Mouse (Mus musculus) gastrocnemius, adult 2 months (tissue): ENCODE measurements around the gene Borcs7. TPM values are rescaled to one million over a fixed set of nuclear protein-coding genes. Genes with fewer than 3 reads are reported as not detected.

Source experiments
- DNase-seq: peaks from one replicate; pipeline ENCODE4 v3.0.0; 2022
- H3K27ac ChIP-seq: fragments of 200-600 bp; 2 replicates; pipeline ENCODE4 v1.8.1; 2022; ENCODE audit warnings: mild to moderate bottlenecking
- H3K4me3 ChIP-seq: fragments of 200-600 bp; 2 replicates; pipeline ENCODE4 v1.8.1; 2022; ENCODE audit warnings: mild to moderate bottlenecking, moderate library complexity
- CTCF ChIP-seq: fragments of 200-600 bp; IDR thresholded peaks from 2 replicates; pipeline ENCODE4 v1.8.1; 2022; ENCODE audit warnings: antibody characterized with exemption, mild to moderate bottlenecking, moderate library complexity
- intact Hi-C: fragments of 180-260 bp; cut with DNase I; formaldehyde crosslinking; loops from one replicate; pipeline ENCODE4 v1.15.1; 2025
- total RNA-seq, 2 experiments: library from RNA; stranded (reverse); gene quantifications; 2 replicates each; pipeline ENCODE4 v1.2.3; 2021

Borcs7 gene
- total RNA-seq, 2 experiments from 2014 or later: 12.1 to 12.2 TPM

GRCm38 (mm10) chr19:46705779-46706495, 16.2 kb downstream of the Borcs7 start:
- Histone ChIP-seq H3K27ac (no peak overlapping the region), H3K4me3 (no peak overlapping the region)
- no peak for DNase-seq
- intact Hi-C loops: no loop called here
- TF ChIP-seq CTCF: no peak

DNA sequence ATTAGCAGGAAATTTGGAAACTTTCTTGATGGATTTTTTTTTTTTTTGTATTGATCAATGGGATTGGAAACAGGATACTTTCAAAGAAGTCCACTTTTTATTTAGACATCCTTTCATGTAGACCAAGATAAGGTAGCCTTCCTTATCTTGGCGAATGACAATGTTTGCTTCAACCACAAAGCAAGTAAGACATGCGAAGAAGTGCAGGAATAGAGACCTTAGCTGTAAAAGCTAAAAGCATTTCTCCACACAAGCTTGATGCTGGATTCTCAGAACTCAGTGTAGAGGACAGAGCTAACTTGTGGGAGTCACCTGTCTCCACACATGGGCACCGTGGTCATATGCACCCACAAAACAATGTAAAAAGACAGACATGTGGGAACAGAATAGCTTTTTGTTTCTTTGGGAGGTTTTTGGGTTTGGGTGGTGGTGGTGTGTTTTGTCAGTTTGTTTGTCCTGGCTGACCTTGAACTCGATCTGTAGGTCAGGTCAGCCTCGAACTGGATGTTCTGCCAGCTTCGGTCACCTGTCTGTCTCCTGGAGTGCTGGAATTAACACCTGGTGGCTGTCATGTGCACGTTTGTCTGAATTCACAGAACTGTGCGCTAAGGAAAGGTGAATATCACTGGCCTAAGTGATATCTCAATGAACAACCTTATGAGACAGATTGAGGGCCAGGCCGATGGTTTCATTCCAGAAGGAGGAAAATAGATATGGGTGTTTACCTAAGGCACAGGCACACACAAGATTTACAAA, 17.0 kb downstream of the Borcs7 start:
- intact Hi-C loops: no loop called here
- no peak for TF ChIP-seq CTCF
- Histone ChIP-seq H3K27ac (peak overlapping the region; percentile 92), H3K4me3 (peak overlapping the region; percentile 87)
- DNase-seq: no peak

DNA sequence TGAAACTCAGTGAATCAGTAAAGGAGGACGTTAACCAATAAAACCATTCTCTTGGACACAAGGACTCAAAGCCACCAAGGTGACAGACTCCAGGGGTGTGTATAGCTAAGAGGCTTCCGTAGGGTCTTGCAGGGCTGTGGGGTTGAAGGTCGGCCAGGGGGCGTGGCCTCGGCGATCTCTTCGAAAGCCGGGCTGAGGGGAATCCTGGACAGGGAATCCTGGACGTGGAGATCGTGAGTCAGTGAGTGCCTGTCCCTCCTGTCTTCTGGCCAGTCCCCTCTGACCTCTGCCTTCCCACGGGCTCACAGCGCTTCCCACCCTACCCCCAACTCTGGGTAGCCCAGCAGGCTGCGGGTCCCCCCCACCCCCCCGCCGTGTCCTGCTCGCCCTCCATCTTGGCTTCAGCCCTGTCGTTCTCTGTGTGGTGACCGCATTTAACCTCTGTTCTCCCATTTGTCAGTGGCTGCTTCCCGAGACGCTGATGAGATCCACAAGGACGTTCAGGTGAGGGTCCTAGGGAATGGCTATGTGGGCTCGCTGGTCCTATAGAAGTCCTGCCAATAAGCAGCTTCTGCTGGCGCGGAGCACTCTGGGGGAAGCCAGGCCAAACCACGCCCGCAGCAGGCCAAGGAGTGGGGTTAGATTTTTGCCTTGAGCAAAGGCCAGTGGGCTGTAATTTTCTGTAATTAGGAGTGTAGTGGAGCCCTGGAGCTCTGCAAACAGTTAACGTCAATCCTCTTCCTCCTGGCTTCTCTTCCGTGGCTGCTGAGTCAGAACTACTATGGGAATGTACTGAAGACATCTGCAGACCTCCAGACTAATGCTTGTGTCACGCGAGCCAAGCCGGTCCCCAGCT, 17.8 kb downstream of the Borcs7 start, which contains the start of gene As3mt:
As3mt (plus strand) TSS at position 163 of the 856 bp plus-strand sequence.
- Histone ChIP-seq H3K27ac (peak within 1 kb of the TSS; percentile 92), H3K4me3 (peak within 1 kb of the TSS; percentile 87)
- intact Hi-C loops: no loop called here
- DNase-seq: peak; percentile 90
- TF ChIP-seq CTCF: no peak

DNA sequence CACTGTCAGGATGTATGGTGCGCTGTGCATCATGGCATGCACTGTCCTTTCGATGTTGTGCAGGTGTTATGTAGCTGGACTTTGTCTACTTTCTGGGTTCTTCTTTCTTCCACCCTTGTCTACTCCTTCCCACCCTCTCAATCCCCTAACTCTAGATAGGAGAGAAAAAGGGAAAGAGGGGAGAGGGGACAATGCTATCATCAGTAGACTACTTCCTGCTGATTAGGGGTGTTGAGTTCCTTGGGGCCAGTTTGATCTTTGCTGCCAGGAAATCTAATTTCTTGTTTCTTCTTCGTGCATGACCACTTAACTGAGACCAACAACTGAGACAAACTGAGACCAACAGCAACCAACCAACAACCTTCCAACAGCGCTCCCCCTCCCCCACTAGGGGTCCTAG, 20.9 kb downstream of the Borcs7 start:
- intact Hi-C loops: no loop called here
- DNase-seq: no peak
- no peak overlapping the region for H3K27ac ChIP-seq
- no peak for TF ChIP-seq CTCF
- no peak overlapping the region for H3K4me3 ChIP-seq

DNA sequence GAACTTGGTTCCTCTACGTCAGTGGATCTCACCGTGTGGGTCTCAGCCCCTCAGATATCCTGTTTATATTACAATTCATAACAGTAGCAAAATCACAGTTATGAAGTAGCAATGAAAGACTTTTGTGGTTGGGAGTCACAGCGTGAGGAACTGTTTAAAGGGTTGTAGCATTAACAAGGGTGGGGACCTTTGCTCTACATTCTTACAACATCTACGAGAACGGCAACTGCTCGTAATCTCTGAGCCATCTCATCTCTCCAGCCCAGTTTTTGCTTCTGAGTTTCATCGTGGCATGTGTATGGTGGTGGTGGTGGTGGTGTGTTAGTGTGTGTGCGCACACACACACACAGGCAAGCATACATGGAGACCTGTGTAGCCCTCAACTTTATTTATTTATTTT, 24.5 kb downstream of the Borcs7 start:
- intact Hi-C loops: no loop called here
- DNase-seq: no peak
- no peak for TF ChIP-seq CTCF

GRCm38 (mm10) chr19:46715016-46715415, 25.3 kb downstream of the Borcs7 start:
- TF ChIP-seq CTCF: no peak
- H3K27ac ChIP-seq: no peak overlapping the region
- intact Hi-C loops: no loop called here
- DNase-seq: no peak
- no peak overlapping the region for H3K4me3 ChIP-seq

More for the DNA sequence above, 24.5 kb downstream of the Borcs7 start:
- Histone ChIP-seq H3K4me3 (no peak overlapping the region), H3K27ac (no peak overlapping the region)

- intact Hi-C loops: no loop called here
- no peak for DNase-seq
- Histone ChIP-seq H3K27ac (no peak overlapping the region), H3K4me3 (no peak overlapping the region)
- TF ChIP-seq CTCF: no peak
Observed at GRCm38 (mm10) chr19:46718150-46718549, 28.4 kb downstream of the Borcs7 start.

DNA sequence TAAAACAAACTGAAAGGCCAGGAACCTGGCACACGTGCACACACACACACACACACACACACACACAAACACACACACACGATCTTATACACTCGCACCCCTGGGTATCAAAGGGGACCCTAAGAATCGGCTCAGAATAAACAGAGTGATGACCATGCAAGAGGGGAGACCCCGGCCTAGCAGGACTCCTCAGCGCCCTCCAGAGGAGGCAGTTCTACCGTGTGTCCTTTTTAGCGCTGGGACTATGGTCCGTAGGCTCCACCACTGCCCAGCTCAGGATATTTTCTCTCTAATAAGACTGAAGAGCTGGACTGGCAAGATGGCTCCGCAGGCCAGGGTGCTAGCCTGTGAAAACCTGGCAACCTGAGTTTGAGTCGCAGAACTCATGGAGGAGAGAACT, 34.7 kb downstream of the Borcs7 start:
- intact Hi-C loops: no loop called here
- no peak overlapping the region for H3K27ac ChIP-seq
- DNase-seq: no peak
- H3K4me3 ChIP-seq: no peak overlapping the region
- no peak for TF ChIP-seq CTCF

GRCm38 (mm10) chr19:46726142-46726541, 36.4 kb downstream of the Borcs7 start:
- Histone ChIP-seq H3K4me3 (no peak overlapping the region), H3K27ac (no peak overlapping the region)
- intact Hi-C loops: no loop called here
- TF ChIP-seq CTCF: no peak
- DNase-seq: no peak

GRCm38 (mm10) chr19:46727140-46727736, 37.5 kb downstream of the Borcs7 start:
- no peak for DNase-seq
- intact Hi-C loops: no loop called here
- Histone ChIP-seq H3K27ac (no peak overlapping the region), H3K4me3 (no peak overlapping the region)
- TF ChIP-seq CTCF: no peak

GRCm38 (mm10) chr19:46727945-46728540, 38.3 kb downstream of the Borcs7 start:
- no peak overlapping the region for H3K4me3 ChIP-seq
- intact Hi-C loops: no loop called here
- DNase-seq: no peak
- TF ChIP-seq CTCF: no peak
- no peak overlapping the region for H3K27ac ChIP-seq

DNA sequence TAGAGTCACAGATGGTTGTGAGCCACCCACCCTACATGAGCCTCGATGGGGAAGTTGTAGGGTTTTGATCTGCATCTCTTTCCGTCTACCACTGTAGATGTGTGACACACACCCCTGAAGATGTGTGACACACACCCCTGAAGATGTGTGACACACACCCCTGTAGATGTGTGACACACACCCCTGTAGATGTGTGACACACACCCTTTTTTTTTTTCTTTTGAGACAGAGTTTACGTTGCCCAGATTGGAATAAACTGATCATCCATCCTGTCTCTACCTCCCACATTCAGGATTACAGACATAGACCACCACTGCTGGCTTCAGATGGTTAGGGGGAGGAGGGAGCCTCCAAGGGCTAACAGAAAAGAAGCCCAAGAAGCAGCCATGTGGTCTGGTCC, 39.2 kb downstream of the Borcs7 start:
- no peak overlapping the region for H3K27ac ChIP-seq
- H3K4me3 ChIP-seq: no peak overlapping the region
- no peak for DNase-seq
- intact Hi-C loops: no loop called here
- no peak for TF ChIP-seq CTCF
